Mouse (Mus musculus) hindbrain, embryonic 10.5 days (tissue): ENCODE results near the gene Sox30. TPM values are rescaled to one million over a fixed set of nuclear protein-coding genes. Genes with fewer than 3 reads are reported as not detected.

ENCODE experiments used
- DNase-seq: peaks from one replicate; pipeline ENCODE4 v3.0.0-alpha.2; 2017; ENCODE audit warnings: low spot score
- H3K27ac ChIP-seq: fragments of 300-500 bp; sonication (generic); 2 replicates; pipeline ENCODE4 v1.5.1; 2016; ENCODE audit warnings: mild to moderate bottlenecking, moderate library complexity
- H3K27me3 ChIP-seq: fragments of 300-500 bp; sonication (generic); 2 replicates; pipeline ENCODE4 v1.6.1; 2016; ENCODE audit warnings: mild to moderate bottlenecking; ENCODE audit not compliant: poor library complexity, insufficient read depth, severe bottlenecking
- H3K36me3 ChIP-seq: fragments of 300-500 bp; sonication (generic); 2 replicates; pipeline ENCODE4 v1.6.1; 2016; ENCODE audit warnings: mild to moderate bottlenecking, moderate library complexity
- H3K4me1 ChIP-seq: fragments of 300-500 bp; sonication (generic); replicated peaks from 2 replicates; pipeline ENCODE4 v1.6.1; 2016; ENCODE audit warnings: mild to moderate bottlenecking
- H3K4me3 ChIP-seq: fragments of 300-500 bp; sonication (generic); 2 replicates; pipeline ENCODE4 v1.5.1; 2016; ENCODE audit warnings: mild to moderate bottlenecking, moderate library complexity
- H3K9me3 ChIP-seq: fragments of 300-500 bp; sonication (generic); 2 replicates; pipeline ENCODE4 v1.6.1; 2016; ENCODE audit warnings: mild to moderate bottlenecking, moderate library complexity
- WGBS: fragments of 180-500 bp; shearing (Covaris S2); methylation state at CpG from one replicate; pipeline ENCODE4 v1.1.7; 2016; 5-methylcytosine and 5-hydroxymethylcytosine counted together
- polyA plus RNA-seq: library from polyadenylated mRNA; unstranded; fragments of >200 nt; fragmentation: Nextera tagmentation; extraction: Ambion mirVana; gene quantifications from 2 replicates; pipeline ENCODE4 v1.2.1, GENCODE M21; 2016

Sox30 gene
- polyA plus RNA-seq, 1 experiment from 2014 or later, result 0.14 TPM

GRCm38 (mm10) chr11:45960003-45960402 lies 20.1 kb upstream of the Sox30 start:
- 85% methylated on average over 5 of the region's 5 CpGs for WGBS

GRCm38 (mm10) chr11:45966896-45967295 lies 13.2 kb upstream of the Sox30 start:
- no peak overlapping the region for H3K4me3 ChIP-seq
- H3K27me3 ChIP-seq, result no peaks in the 10 kb centered on the region
- no peaks in the 10 kb centered on the region for H3K4me1 ChIP-seq
- H3K27ac ChIP-seq, result no peak overlapping the region
- no peak for DNase-seq
- H3K36me3 ChIP-seq, result no peaks in the 10 kb centered on the region
- 87% methylated on average over 4 of the region's 4 CpGs for WGBS
- H3K9me3 ChIP-seq, result no peaks in the 10 kb centered on the region

More at GRCm38 (mm10) chr11:45960003-45960402, 20.1 kb upstream of the Sox30 start:
- no peaks in the 10 kb centered on the region for H3K4me1 ChIP-seq
- no peaks in the 10 kb centered on the region for H3K27me3 ChIP-seq
- H3K27ac ChIP-seq, result no peak overlapping the region
- H3K9me3 ChIP-seq, result no peaks in the 10 kb centered on the region
- no peaks in the 10 kb centered on the region for H3K36me3 ChIP-seq
- H3K4me3 ChIP-seq, result no peak overlapping the region
- no peak for DNase-seq

GRCm38 (mm10) chr11:45968466-45968865 lies 11.6 kb upstream of the Sox30 start:
- no peaks in the 10 kb centered on the region for H3K27me3 ChIP-seq
- WGBS, result 87% methylated on average over 3 of the region's 3 CpGs
- no peak for DNase-seq

GRCm38 (mm10) chr11:45973635-45974034 lies 6.5 kb upstream of the Sox30 start:
- Histone ChIP-seq H3K27ac (no peak overlapping the region), H3K4me3 (no peak overlapping the region), H3K4me1 (no peaks in the 10 kb centered on the region), H3K27me3 (no peaks in the 10 kb centered on the region), H3K9me3 (no peaks in the 10 kb centered on the region), H3K36me3 (no peaks in the 10 kb centered on the region)
- DNase-seq, result no peak
- 90% methylated on average over 5 of the region's 5 CpGs for WGBS

More at GRCm38 (mm10) chr11:45968466-45968865, 11.6 kb upstream of the Sox30 start:
- Histone ChIP-seq H3K4me3 (no peak overlapping the region), H3K36me3 (no peaks in the 10 kb centered on the region), H3K4me1 (no peaks in the 10 kb centered on the region), H3K9me3 (no peaks in the 10 kb centered on the region), H3K27ac (no peak overlapping the region)

- no peaks in the 10 kb centered on the region for H3K36me3 ChIP-seq
- no peaks in the 10 kb centered on the region for H3K9me3 ChIP-seq
- no peak overlapping the region for H3K4me3 ChIP-seq
- no peaks in the 10 kb centered on the region for H3K4me1 ChIP-seq
- WGBS, result 88% methylated on average over 8 of the region's 8 CpGs
- H3K27me3 ChIP-seq, result peaks cover 7% of the 10 kb centered on the region; the same call in 1 of the 2 replicates
- DNase-seq, result no peak
- no peak overlapping the region for H3K27ac ChIP-seq
These were observed 5.6 kb upstream of the Sox30 start for GRCm38 (mm10) chr11:45974466-45974865.

GRCm38 (mm10) chr11:45976061-45976460 lies 4.0 kb upstream of the Sox30 start:
- WGBS, result 85% methylated on average over 3 of the region's 3 CpGs

GRCm38 (mm10) chr11:45980893-45981253 lies 763 bp downstream of the Sox30 start:
- H3K36me3 ChIP-seq, result no peaks in the 10 kb centered on the region
- DNase-seq, result no peak
- peak overlapping the region; percentile 91 for H3K27ac ChIP-seq
- H3K27me3 ChIP-seq, result peaks cover 25% of the 10 kb centered on the region
- H3K4me1 ChIP-seq, result peaks cover 15% of the 10 kb centered on the region; the same call in 1 of the 2 replicates
- 44% methylated on average over 19 of the region's 19 CpGs for WGBS
- H3K9me3 ChIP-seq, result peaks cover 4% of the 10 kb centered on the region; the same call in 1 of the 2 replicates
- H3K4me3 ChIP-seq, result peak overlapping the region; percentile 62

More at GRCm38 (mm10) chr11:45976061-45976460, 4.0 kb upstream of the Sox30 start:
- no peak overlapping the region for H3K4me3 ChIP-seq
- H3K36me3 ChIP-seq, result no peaks in the 10 kb centered on the region
- peaks cover 13% of the 10 kb centered on the region; the same call in 1 of the 2 replicates for H3K4me1 ChIP-seq
- no peak for DNase-seq
- peaks cover 20% of the 10 kb centered on the region for H3K27me3 ChIP-seq
- H3K9me3 ChIP-seq, result peaks cover 4% of the 10 kb centered on the region; the same call in 1 of the 2 replicates
- H3K27ac ChIP-seq, result no peak overlapping the region

GRCm38 (mm10) chr11:45991604-45992003 lies 11.5 kb downstream of the Sox30 start:
- H3K27me3 ChIP-seq, result peaks cover 8% of the 10 kb centered on the region; the same call in 1 of the 2 replicates
- 10% methylated on average over 16 of the region's 16 CpGs for WGBS
- peak; percentile 23 for DNase-seq
- no peaks in the 10 kb centered on the region for H3K36me3 ChIP-seq
- peaks cover 7% of the 10 kb centered on the region for H3K4me1 ChIP-seq
- H3K9me3 ChIP-seq, result no peaks in the 10 kb centered on the region
- no peak overlapping the region for H3K27ac ChIP-seq
- H3K4me3 ChIP-seq, result peak overlapping the region; percentile 43

- Histone ChIP-seq H3K4me3 (peak overlapping the region; percentile 43), H3K4me1 (peaks cover 7% of the 10 kb centered on the region), H3K27me3 (peaks cover 8% of the 10 kb centered on the region; the same call in 1 of the 2 replicates), H3K27ac (no peak overlapping the region), H3K9me3 (no peaks in the 10 kb centered on the region), H3K36me3 (no peaks in the 10 kb centered on the region)
- 48% methylated on average over 13 of the region's 13 CpGs for WGBS
- DNase-seq, result no peak
These were observed 12.0 kb downstream of the Sox30 start for GRCm38 (mm10) chr11:45992087-45992486.

GRCm38 (mm10) chr11:46016061-46016460 lies 36.0 kb downstream of the Sox30 start:
- 27% methylated on average over 6 of the region's 6 CpGs for WGBS
- H3K4me3 ChIP-seq, result no peak overlapping the region
- H3K36me3 ChIP-seq, result no peaks in the 10 kb centered on the region
- no peaks in the 10 kb centered on the region for H3K4me1 ChIP-seq
- DNase-seq, result peak; percentile 72
- no peaks in the 10 kb centered on the region for H3K9me3 ChIP-seq
- H3K27me3 ChIP-seq, result no peaks in the 10 kb centered on the region
- no peak overlapping the region for H3K27ac ChIP-seq

GRCm38 (mm10) chr11:46020246-46020645 lies 40.1 kb downstream of the Sox30 start:
- Histone ChIP-seq H3K27ac (no peak overlapping the region), H3K4me1 (no peaks in the 10 kb centered on the region), H3K36me3 (no peaks in the 10 kb centered on the region), H3K4me3 (no peak overlapping the region), H3K9me3 (no peaks in the 10 kb centered on the region), H3K27me3 (no peaks in the 10 kb centered on the region)
- 82% methylated on average over 1 of the region's 1 CpGs for WGBS
- no peak for DNase-seq

- Histone ChIP-seq H3K9me3 (no peaks in the 10 kb centered on the region), H3K27me3 (no peaks in the 10 kb centered on the region), H3K4me1 (peaks cover 7% of the 10 kb centered on the region), H3K27ac (no peak overlapping the region), H3K36me3 (no peaks in the 10 kb centered on the region), H3K4me3 (no peak overlapping the region)
- no peak for DNase-seq
These were observed 41.7 kb downstream of the Sox30 start for GRCm38 (mm10) chr11:46021850-46022249.

- H3K4me3 ChIP-seq, result no peak overlapping the region
- no peak for DNase-seq
- no peaks in the 10 kb centered on the region for H3K36me3 ChIP-seq
- H3K9me3 ChIP-seq, result no peaks in the 10 kb centered on the region
- no peak overlapping the region for H3K27ac ChIP-seq
- WGBS, result 84% methylated on average over 6 of the region's 6 CpGs
- H3K27me3 ChIP-seq, result no peaks in the 10 kb centered on the region
- H3K4me1 ChIP-seq, result peaks cover 7% of the 10 kb centered on the region
These were observed 42.9 kb downstream of the Sox30 start for GRCm38 (mm10) chr11:46022983-46023382.

GRCm38 (mm10) chr11:46025962-46026392 lies 45.9 kb downstream of the Sox30 start:
- peak; percentile 26 for DNase-seq
- no peaks in the 10 kb centered on the region for H3K36me3 ChIP-seq
- no peaks in the 10 kb centered on the region for H3K9me3 ChIP-seq
- H3K4me3 ChIP-seq, result no peak overlapping the region
- WGBS, result 47% methylated on average over 7 of the region's 7 CpGs
- peaks cover 7% of the 10 kb centered on the region for H3K4me1 ChIP-seq
- no peak overlapping the region for H3K27ac ChIP-seq
- no peaks in the 10 kb centered on the region for H3K27me3 ChIP-seq
